Mouse (Mus musculus): ENCODE results near the gene Slc8a2.

GRCm38 (mm10) chr7:16198540-16198939 lies 68.9 kb downstream of the Slc8a2 start:
- TF ChIP-seq CTCF (IDR thresholded peaks at IDR 0.05; ENCODE audit: low read depth, low read length): no peak
- TF ChIP-seq POLR2A (IDR thresholded peaks at IDR 0.05; ENCODE audit: borderline replicate concordance, low read depth, low read length): no peak
